Mouse (Mus musculus): Measurements from ENCODE around the gene Car15.

GRCm38 (mm10) chr16:17833321-17833680, 4.9 kb downstream of the Car15 start:
- no peak for TF ChIP-seq CTCF (IDR thresholded peaks at IDR 0.05; ENCODE audit: low read depth)
- no peak for TF ChIP-seq EP300 (IDR thresholded peaks at IDR 0.05; ENCODE audit: low read depth)
